Mouse (Mus musculus) CH12.LX (cell line): ENCODE results near the gene Rnf126. TPM values are rescaled to one million over a fixed set of nuclear protein-coding genes. Genes with fewer than 3 reads are reported as not detected.

Experiments
- DNase-seq: peaks from one replicate; pipeline ENCODE4 v3.0.0-alpha.2; 2013; ENCODE audit errors: extremely low read depth
- H3K27ac ChIP-seq: 2 replicates; pipeline ENCODE4 v1.5.1; 2012; ENCODE audit warnings: low read depth, mild to moderate bottlenecking, control low read depth, moderate library complexity; ENCODE audit not compliant: insufficient read depth
- H3K27me3 ChIP-seq: replicated peaks from 2 replicates; pipeline ENCODE3; 2012; ENCODE audit warnings: inconsistent platforms
- H3K36me3 ChIP-seq, 2 experiments: replicated peaks in 1 of 2; 2 replicates each; pipeline versions ENCODE3 to v1.6.1; 2012; ENCODE audit warnings: inconsistent platforms in 1 of 2, low read length in 1 of 2, mild to moderate bottlenecking in 1 of 2, mixed read lengths in 1 of 2, moderate library complexity in 1 of 2; ENCODE audit not compliant: control insufficient read depth in 1 of 2, insufficient read depth in 1 of 2
- H3K4me1 ChIP-seq, 2 experiments: 2 replicates each; pipeline ENCODE4 v1.6.1; 2012; ENCODE audit warnings: inconsistent platforms in 1 of 2, moderate library complexity in 1 of 2; ENCODE audit not compliant: insufficient read depth in 2 of 2, control insufficient read depth in 1 of 2
- H3K4me2 ChIP-seq: 2 replicates; pipeline ENCODE4 v1.6.1; 2012; ENCODE audit warnings: low read depth, mild to moderate bottlenecking, control low read depth; ENCODE audit not compliant: poor library complexity, insufficient read depth, severe bottlenecking
- H3K4me3 ChIP-seq, 3 experiments: fragments of 150-350 bp in 1 of 3; sonication (generic) in 1 of 3; replicated peaks in 1 of 3; 2 replicates each; pipeline versions ENCODE3 to v1.5.1; 2011 to 2012; ENCODE audit warnings: low read depth in 2 of 3, low read length in 2 of 3, mild to moderate bottlenecking in 2 of 3, moderate library complexity in 2 of 3, control low read depth in 1 of 3, improper control_type of control experiment in 1 of 3, inconsistent platforms in 1 of 3, mixed read lengths in 1 of 3; ENCODE audit not compliant: poor library complexity in 1 of 3
- H3K79me2 ChIP-seq: replicated peaks from 2 replicates; pipeline ENCODE4 v1.6.1; 2012; ENCODE audit warnings: mild to moderate bottlenecking, moderate library complexity; ENCODE audit not compliant: control insufficient read depth, poor library complexity, insufficient read depth, severe bottlenecking; ENCODE audit errors: extremely low read depth
- H3K9ac ChIP-seq: 2 replicates; pipeline ENCODE4 v1.6.1; 2012; ENCODE audit warnings: low read depth, mild to moderate bottlenecking, control low read depth, moderate library complexity; ENCODE audit not compliant: insufficient read depth
- H3K9me3 ChIP-seq: replicated peaks from 2 replicates; pipeline ENCODE3; 2012; ENCODE audit warnings: low read length, inconsistent platforms, mixed read lengths
- CHD2 ChIP-seq: IDR thresholded peaks from 2 replicates; pipeline ENCODE4 v1.6.1; 2011; ENCODE audit warnings: low read length, improper control_type of control experiment
- CTCF ChIP-seq, 2 experiments: IDR thresholded peaks in 1 of 2; conservative IDR thresholded peaks in 1 of 2; 2 replicates each; pipeline ENCODE4 v1.5.1; 2011 to 2012; ENCODE audit warnings: low read depth in 2 of 2, low read length in 2 of 2, improper control_type of control experiment in 1 of 2, inconsistent platforms in 1 of 2, mild to moderate bottlenecking in 1 of 2, moderate library complexity in 1 of 2
- EP300 ChIP-seq: IDR thresholded peaks from 2 replicates; pipeline ENCODE4 v1.6.1; 2011; ENCODE audit warnings: low read length, improper control_type of control experiment
- ETS1 ChIP-seq: conservative IDR thresholded peaks from 2 replicates; pipeline ENCODE4 v1.6.1; 2012; ENCODE audit warnings: low read depth, mild to moderate bottlenecking, inconsistent platforms, low read length, improper control_type of control experiment, moderate library complexity
- GABPA ChIP-seq: IDR thresholded peaks from 2 replicates; pipeline ENCODE4 v1.6.1; 2012; ENCODE audit warnings: low read depth, low read length, improper control_type of control experiment, inconsistent platforms; ENCODE audit not compliant: insufficient replicate concordance
- IRF4 ChIP-seq: IDR thresholded peaks from 2 replicates; pipeline ENCODE4 v1.6.1; 2014; ENCODE audit warnings: low read depth, mild to moderate bottlenecking, inconsistent platforms, low read length, improper control_type of control experiment
- MXI1 ChIP-seq: IDR thresholded peaks from 2 replicates; pipeline ENCODE4 v1.6.1; 2011; ENCODE audit warnings: mild to moderate bottlenecking, low read depth, low read length, improper control_type of control experiment
- NELFE ChIP-seq: IDR thresholded peaks from 2 replicates; pipeline ENCODE4 v1.6.1; 2011; ENCODE audit warnings: low read depth, low read length, improper control_type of control experiment
- NRF1 ChIP-seq: IDR thresholded peaks from 2 replicates; pipeline ENCODE4 v1.6.1; 2014; ENCODE audit warnings: low read depth, mild to moderate bottlenecking, inconsistent platforms, low read length, improper control_type of control experiment, moderate library complexity
- PAX5 ChIP-seq: IDR thresholded peaks from 2 replicates; pipeline ENCODE4 v1.6.1; 2012; ENCODE audit warnings: low read length, inconsistent platforms, mixed read lengths
- POLR2A ChIP-seq: IDR thresholded peaks from 2 replicates; pipeline ENCODE4 v1.6.1; 2011; ENCODE audit warnings: low read depth, mild to moderate bottlenecking, improper control_type of control experiment, low read length
- POLR2AphosphoS2 ChIP-seq: IDR thresholded peaks from 2 replicates; pipeline ENCODE4 v1.6.1; 2011; ENCODE audit warnings: low read depth, low read length, improper control_type of control experiment
- RAD21 ChIP-seq: IDR thresholded peaks from 2 replicates; pipeline ENCODE4 v1.6.1; 2011; ENCODE audit warnings: low read depth, mild to moderate bottlenecking, low read length, improper control_type of control experiment, moderate library complexity
- RCOR1 ChIP-seq: conservative IDR thresholded peaks from 2 replicates; pipeline ENCODE4 v1.6.1; 2012; ENCODE audit warnings: low read depth, mild to moderate bottlenecking, inconsistent platforms, low read length, improper control_type of control experiment
- SIN3A ChIP-seq: IDR thresholded peaks from 2 replicates; pipeline ENCODE4 v1.6.1; 2012; ENCODE audit warnings: low read length, improper control_type of control experiment, inconsistent platforms
- SMC3 ChIP-seq: IDR thresholded peaks from 2 replicates; pipeline ENCODE4 v1.6.1; 2011; ENCODE audit warnings: low read depth, low read length, improper control_type of control experiment
- ZC3H11A ChIP-seq: IDR thresholded peaks from 2 replicates; pipeline ENCODE4 v1.6.1; 2012; ENCODE audit warnings: low read depth, mild to moderate bottlenecking, inconsistent platforms, low read length, improper control_type of control experiment
- ZKSCAN1 ChIP-seq: IDR thresholded peaks from 2 replicates; pipeline ENCODE4 v1.6.1; 2012; ENCODE audit warnings: low read depth, inconsistent platforms, low read length, improper control_type of control experiment, borderline replicate concordance
- ZNF384 ChIP-seq: IDR thresholded peaks from 2 replicates; pipeline ENCODE4 v1.6.1; 2012; ENCODE audit warnings: low read depth, low read length, improper control_type of control experiment, inconsistent platforms
- dilution Hi-C: fragments of 300-500 bp; cut with MboI; formaldehyde crosslinking; loops from 2 replicates; pipeline ENCODE4 v1.14.3; 2020; ENCODE audit warnings: low sequenced_read_pairs; ENCODE audit not compliant: extremely low pct_unique_long_range_greater_than_20kb, extremely low pct_ligation_motif_present
- in situ Hi-C: fragments of 300-500 bp; cut with MboI; formaldehyde crosslinking; loops from 3 replicates; pipeline ENCODE4 v1.14.3; 2019; ENCODE audit warnings: low sequenced_read_pairs, low pct_ligation_motif_present, low pct_unique_long_range_greater_than_20kb, mixed read lengths
- polyA plus RNA-seq: library from polyadenylated mRNA; unstranded; fragments of >175 nt; gene quantifications from 2 replicates; pipeline ENCODE4 v1.2.1, GENCODE M21; 2012; ENCODE audit warnings: low read depth; ENCODE audit not compliant: insufficient read length
- total RNA-seq, 2 experiments: library from RNA; depleted of rRNA; stranded (reverse); fragments of 300-350 nt in 1 of 2; fragments of >200 nt in 1 of 2; gene quantifications; 2 replicates each; pipeline ENCODE4 v1.2.3; 2012 to 2014

Gene Rnf126
- total and polyA plus RNA-seq, 3 experiments = 32.4 to 112 (median 67.9) TPM

- DNase-seq = no peak
- H3K79me2 ChIP-seq = peaks cover 9% of the 10 kb centered on the region; the same call in 1 of the 2 replicates
- peaks cover 37 to 44% of the 10 kb centered on the region in 2 experiments for H3K36me3 ChIP-seq
- in situ Hi-C loops (no loop called here), dilution Hi-C loops (no loop called here)
- no peak overlapping the region for H3K4me3 ChIP-seq
- H3K27me3 ChIP-seq = peaks cover 33% of the 10 kb centered on the region
- no peak overlapping the region for H3K9ac ChIP-seq
- no peak for TF ChIP-seq ZKSCAN1
- peak; percentile 95 for TF ChIP-seq POLR2AphosphoS2
- peaks cover 8 to 9% of the 10 kb centered on the region in 2 experiments for H3K4me1 ChIP-seq
- no peak overlapping the region for H3K27ac ChIP-seq
- H3K4me2 ChIP-seq = no peak overlapping the region
- H3K9me3 ChIP-seq = peaks cover 3% of the 10 kb centered on the region
Measured at GRCm38 (mm10) chr10:79713163-79713562, 53.6 kb downstream of the Rnf126 start.

- no peak overlapping the region for H3K9ac ChIP-seq
- no peak overlapping the region for H3K4me3 ChIP-seq
- dilution Hi-C loops (no loop called here), in situ Hi-C loops (no loop called here)
- H3K4me2 ChIP-seq = no peak overlapping the region
- H3K27me3 ChIP-seq = peaks cover 27% of the 10 kb centered on the region
- DNase-seq = peak; percentile 76
- peaks cover 7 to 14% of the 10 kb centered on the region in 2 experiments for H3K4me1 ChIP-seq
- peaks cover 14% of the 10 kb centered on the region for H3K79me2 ChIP-seq
- H3K9me3 ChIP-seq = peaks cover under 1% of the 10 kb centered on the region
- no peak overlapping the region for H3K27ac ChIP-seq
- peaks cover 37 to 49% of the 10 kb centered on the region in 2 experiments for H3K36me3 ChIP-seq
- TF ChIP-seq CTCF (conservative IDR thresholded peaks at IDR 0.05 in 1 of 2, IDR thresholded peaks at IDR 0.05 in 1 of 2; ENCODE audit: low read depth in 2 of 2, low read length in 2 of 2) (peak in 1 of 2 experiments; percentile 75; a peak in 3 of 4 replicates), ZC3H11A (no peak), SMC3 (peak; percentile 11; the same call in 1 of the 2 replicates), POLR2AphosphoS2 (peak; percentile 93), ZNF384 (no peak), IRF4 (no peak), GABPA (no peak), NRF1 (no peak), RCOR1 (no peak), SIN3A (no peak), CHD2 (no peak; the same call in none of the 2 replicates), ETS1 (no peak)
Measured at GRCm38 (mm10) chr10:79712499-79713126, 54.1 kb downstream of the Rnf126 start.

- dilution Hi-C loops = no loop called here
- TF ChIP-seq NELFE (no peak), POLR2A (0 out of 2 replicates have a peak, but pooled peaks have one; percentile 7), SMC3 (no peak), MXI1 (no peak), CHD2 (no peak), RAD21 (peak; percentile 13), PAX5 (no peak), CTCF (conservative IDR thresholded peaks at IDR 0.05 in 1 of 2, IDR thresholded peaks at IDR 0.05 in 1 of 2; ENCODE audit: low read depth in 2 of 2, low read length in 2 of 2) (peak; percentile 46 to 68), EP300 (no peak)
- Histone ChIP-seq H3K79me2 (peaks cover 20% of the 10 kb centered on the region), H3K27me3 (peaks cover 21% of the 10 kb centered on the region), H3K27ac (no peak overlapping the region), H3K36me3 (peaks cover 39 to 55% of the 10 kb centered on the region in 2 experiments), H3K9me3 (no peaks in the 10 kb centered on the region), H3K4me1 (peaks cover 6 to 17% of the 10 kb centered on the region in 2 experiments), H3K9ac (no peak overlapping the region), H3K4me2 (no peak overlapping the region), H3K4me3 (no peak overlapping the region)
- DNase-seq = peak; percentile 55
- in situ Hi-C loops = no loop called here
Measured at GRCm38 (mm10) chr10:79712029-79712428, 54.7 kb downstream of the Rnf126 start.
